Mouse (Mus musculus) heart, adult 18-20 months (tissue): ENCODE data around the gene Wfdc2. TPM values are rescaled to one million over a fixed set of nuclear protein-coding genes. Genes with fewer than 3 reads are reported as not detected.

Experiments used
- total RNA-seq, 2 experiments: library from RNA; stranded (reverse); gene quantifications; 2 replicates each; pipeline ENCODE4 v1.2.3; 2021

Gene Wfdc2
- total RNA-seq, 2 experiments from 2014 or later, result 1.0 to 11.8 TPM

Other genes starting within 250 kb of the Wfdc2 start
- gene Svs6, start 245.7 kb upstream of the Wfdc2 start, total RNA-seq, result not detected
- gene Svs5, start 229.7 kb upstream of the Wfdc2 start, total RNA-seq, result not detected
- 10 to 100 TPM; 12.2 to 21.3 TPM for gene Slpi, start 173.3 kb upstream of the Wfdc2 start, total RNA-seq
- not detected for gene Rbpjl, start 159.3 kb upstream of the Wfdc2 start, total RNA-seq
- gene Matn4, start 157.3 kb upstream of the Wfdc2 start, total RNA-seq, result under 1 TPM; 0.36 to 0.45 TPM
- gene Sdc4, start 118.5 kb upstream of the Wfdc2 start, total RNA-seq, result 10 to 100 TPM; 18.7 to 34.2 TPM
- gene Sys1, start 105.4 kb upstream of the Wfdc2 start, total RNA-seq, result 10 to 100 TPM; 23.0 to 23.1 TPM
- gene Gm20458, start 101.4 kb upstream of the Wfdc2 start, total RNA-seq, result 10 to 100 TPM in 1 of 2 experiments, 1 to 10 TPM in 1; 3.7 to 11.1 TPM
- not detected for gene Trp53tg5, start 88.7 kb upstream of the Wfdc2 start, total RNA-seq
- gene Dbndd2, start 76.3 kb upstream of the Wfdc2 start, total RNA-seq, result 10 to 100 TPM in 1 of 2 experiments, 1 to 10 TPM in 1; 9.4 to 10.7 TPM
- gene Pigt, start 64.9 kb upstream of the Wfdc2 start, total RNA-seq, result 10 to 100 TPM; 28.7 to 32.6 TPM
- not detected for gene Spint3, start 11.0 kb downstream of the Wfdc2 start, total RNA-seq
- not detected for gene Wfdc6a, start 23.0 kb downstream of the Wfdc2 start, total RNA-seq
- not detected for gene Eppin, start 31.2 kb downstream of the Wfdc2 start, total RNA-seq
- gene Wfdc6b, start 51.1 kb downstream of the Wfdc2 start, total RNA-seq, result not detected
- gene Wfdc8, start 51.2 kb downstream of the Wfdc2 start, total RNA-seq, result not detected
- not detected for gene Wfdc16, start 76.4 kb downstream of the Wfdc2 start, total RNA-seq
- gene Wfdc10, start 93.6 kb downstream of the Wfdc2 start, total RNA-seq, result under 1 TPM in 1 of 2 experiments, not detected in 1; 0.72 TPM
- not detected for gene Wfdc9, start 94.2 kb downstream of the Wfdc2 start, total RNA-seq
- gene Wfdc11, start 111.7 kb downstream of the Wfdc2 start, total RNA-seq, result not detected
- not detected for gene Wfdc13, start 122.7 kb downstream of the Wfdc2 start, total RNA-seq
- gene Spint4, start 136.1 kb downstream of the Wfdc2 start, total RNA-seq, result not detected
- gene Spint5, start 152.9 kb downstream of the Wfdc2 start, total RNA-seq, result not detected
- gene Wfdc3, start 183.5 kb downstream of the Wfdc2 start, total RNA-seq, result under 1 TPM; 0.25 to 0.62 TPM
- gene Dnttip1, start 183.6 kb downstream of the Wfdc2 start, total RNA-seq, result 10 to 100 TPM; 22.0 to 28.8 TPM
- gene Ube2c, start 207.5 kb downstream of the Wfdc2 start, total RNA-seq, result 1 to 10 TPM in 1 of 2 experiments, under 1 TPM in 1; 0.80 to 2.4 TPM
- gene Tnnc2, start 217.6 kb downstream of the Wfdc2 start, total RNA-seq, result 1 to 10 TPM in 1 of 2 experiments, not detected in 1; 1.2 TPM
- gene Snx21, start 223.4 kb downstream of the Wfdc2 start, total RNA-seq, result 10 to 100 TPM; 23.9 to 25.6 TPM
- gene Acot8, start 242.5 kb downstream of the Wfdc2 start, total RNA-seq, result 10 to 100 TPM; 12.4 to 12.5 TPM
- gene Zswim3, start 242.7 kb downstream of the Wfdc2 start, total RNA-seq, result 1 to 10 TPM; 2.4 to 2.5 TPM